Comparison of ENCODE assay signal across 8 mouse cellular contexts in genomic region chr7:109021428-109021827, GRCm38 (mm10).
DNase-seq lines count a peak whose midpoint lies in the region; TF ChIP-seq lines count a peak whose summit lies in the region.

No protein-coding gene starts in this region.

- 11% methylated on average over 3 of the region's 3 CpGs for WGBS in kidney, adult 2 months
- WGBS in liver, adult 2 months: 11% methylated on average over 3 of the region's 3 CpGs

- no peak overlapping the region for H3K9ac ChIP-seq in liver, adult 2 months (ENCODE audit: low read depth, low read length)

- peak; percentile 54 to 55 for DNase-seq in B cell, adult 2 months
- DNase-seq in R1 (ENCODE audit: low read depth, low spot score): peak; percentile 76
- peak; percentile 88 to 93 for DNase-seq in cerebellum, postnatal 14 days
- DNase-seq in gastrocnemius, adult 2 months: peak; percentile 54
- DNase-seq in kidney, adult 2 months: peak; percentile 61
- peak; percentile 24 for DNase-seq in liver, adult 2 months (ENCODE audit: extremely low read depth, low read depth, low spot score)
- DNase-seq in neural tube, embryonic 10.5 days (ENCODE audit: extremely low spot score, low spot score): peak; percentile 67
- DNase-seq in testis, postnatal 10 days (ENCODE audit: low spot score): peak; percentile 76

- no peak for TF ChIP-seq POLR2A in kidney, adult 2 months (IDR thresholded peaks at IDR 0.05; ENCODE audit: low read depth, low read length)
- no peak for TF ChIP-seq POLR2A in liver, adult 2 months (IDR thresholded peaks at IDR 0.05; ENCODE audit: extremely low read depth, insufficient read depth, low read length)

- no peaks in the 10 kb centered on the region for H3K27me3 ChIP-seq in kidney, adult 2 months (replicated peaks; ENCODE audit: control insufficient read depth, insufficient read depth, low read length)
- no peaks in the 10 kb centered on the region for H3K27me3 ChIP-seq in liver, adult 2 months (ENCODE audit: control insufficient read depth, insufficient read depth, low read length)

- no peak overlapping the region for H3K4me3 ChIP-seq in gastrocnemius, adult 2 months
- H3K4me3 ChIP-seq in kidney, adult 2 months (ENCODE audit: insufficient read depth, low read depth, low read length): no peak overlapping the region
- no peak overlapping the region for H3K4me3 ChIP-seq in liver, adult 2 months (ENCODE audit: insufficient read depth, low read depth, low read length)

- H3K36me3 ChIP-seq in kidney, adult 2 months (ENCODE audit: control insufficient read depth, insufficient read depth, low read length): no peaks in the 10 kb centered on the region
- H3K36me3 ChIP-seq in liver, adult 2 months (ENCODE audit: control insufficient read depth, insufficient read depth, low read length): no peaks in the 10 kb centered on the region

- no peak overlapping the region for H3K27ac ChIP-seq in gastrocnemius, adult 2 months
- no peak overlapping the region for H3K27ac ChIP-seq in kidney, adult 2 months (ENCODE audit: insufficient read depth, low read depth, low read length)
- no peak overlapping the region for H3K27ac ChIP-seq in liver, adult 2 months (replicated peaks; ENCODE audit: insufficient read depth, low read depth, low read length)

- no peaks in the 10 kb centered on the region for H3K4me1 ChIP-seq in kidney, adult 2 months (ENCODE audit: control insufficient read depth, insufficient read depth, low read length)
- H3K4me1 ChIP-seq in liver, adult 2 months (ENCODE audit: control insufficient read depth, insufficient read depth, low read length): no peaks in the 10 kb centered on the region

- TF ChIP-seq CTCF in gastrocnemius, adult 2 months (IDR thresholded peaks at IDR 0.05): peak; percentile 81
- TF ChIP-seq CTCF in kidney, adult 2 months (conservative IDR thresholded peaks at IDR 0.05; ENCODE audit: insufficient read depth, insufficient read length, low read depth, low read length): peak; percentile 81
- TF ChIP-seq CTCF in liver, adult 2 months (IDR thresholded peaks at IDR 0.05; ENCODE audit: low read depth, low read length): peak; percentile 74

- H3K79me2 ChIP-seq in liver, adult 2 months (ENCODE audit: control insufficient read depth, insufficient read depth, low read length): no peaks in the 10 kb centered on the region

- intact Hi-C loops in gastrocnemius, adult 2 months (cut with DNase I): loop anchor here (1.0 kb wide), 1 partner anchor 54 kb away; no protein-coding TSS in a partner anchor

Comparison
In these comparisons a context has a peak if more than half of its experiments do, and no peak if none do; other contexts are left out.
1. DNase-seq: peak in every context shown above with its lines; median percentile 90 in cerebellum, postnatal 14 days; 76 in R1; 76 in testis, postnatal 10 days; 67 in neural tube, embryonic 10.5 days; 61 in kidney, adult 2 months; 54 in B cell, adult 2 months; 54 in gastrocnemius, adult 2 months; 24 in liver, adult 2 months.